Mouse (Mus musculus) CH12.LX (cell line): ENCODE results near the gene Pkn3. TPM values are rescaled to one million over a fixed set of nuclear protein-coding genes. Genes with fewer than 3 reads are reported as not detected.

Source experiments
- DNase-seq: peaks from one replicate; pipeline ENCODE4 v3.0.0-alpha.2; 2013; ENCODE audit errors: extremely low read depth
- H3K27ac ChIP-seq: 2 replicates; pipeline ENCODE4 v1.5.1; 2012; ENCODE audit warnings: low read depth, mild to moderate bottlenecking, control low read depth, moderate library complexity; ENCODE audit not compliant: insufficient read depth
- H3K27me3 ChIP-seq: replicated peaks from 2 replicates; pipeline ENCODE3; 2012; ENCODE audit warnings: inconsistent platforms
- H3K36me3 ChIP-seq, 2 experiments: replicated peaks in 1 of 2; 2 replicates each; pipeline versions ENCODE3 to v1.6.1; 2012; ENCODE audit warnings: inconsistent platforms in 1 of 2, low read length in 1 of 2, mild to moderate bottlenecking in 1 of 2, mixed read lengths in 1 of 2, moderate library complexity in 1 of 2; ENCODE audit not compliant: control insufficient read depth in 1 of 2, insufficient read depth in 1 of 2
- H3K4me1 ChIP-seq, 2 experiments: 2 replicates each; pipeline ENCODE4 v1.6.1; 2012; ENCODE audit warnings: inconsistent platforms in 1 of 2, moderate library complexity in 1 of 2; ENCODE audit not compliant: insufficient read depth in 2 of 2, control insufficient read depth in 1 of 2
- H3K4me2 ChIP-seq: 2 replicates; pipeline ENCODE4 v1.6.1; 2012; ENCODE audit warnings: low read depth, mild to moderate bottlenecking, control low read depth; ENCODE audit not compliant: poor library complexity, insufficient read depth, severe bottlenecking
- H3K4me3 ChIP-seq, 3 experiments: fragments of 150-350 bp in 1 of 3; sonication (generic) in 1 of 3; replicated peaks in 1 of 3; 2 replicates each; pipeline versions ENCODE3 to v1.5.1; 2011 to 2012; ENCODE audit warnings: low read depth in 2 of 3, low read length in 2 of 3, mild to moderate bottlenecking in 2 of 3, moderate library complexity in 2 of 3, control low read depth in 1 of 3, improper control_type of control experiment in 1 of 3, inconsistent platforms in 1 of 3, mixed read lengths in 1 of 3; ENCODE audit not compliant: poor library complexity in 1 of 3
- H3K79me2 ChIP-seq: replicated peaks from 2 replicates; pipeline ENCODE4 v1.6.1; 2012; ENCODE audit warnings: mild to moderate bottlenecking, moderate library complexity; ENCODE audit not compliant: control insufficient read depth, poor library complexity, insufficient read depth, severe bottlenecking; ENCODE audit errors: extremely low read depth
- H3K9ac ChIP-seq: 2 replicates; pipeline ENCODE4 v1.6.1; 2012; ENCODE audit warnings: low read depth, mild to moderate bottlenecking, control low read depth, moderate library complexity; ENCODE audit not compliant: insufficient read depth
- H3K9me3 ChIP-seq: replicated peaks from 2 replicates; pipeline ENCODE3; 2012; ENCODE audit warnings: low read length, inconsistent platforms, mixed read lengths
- CHD1 ChIP-seq: IDR thresholded peaks from 2 replicates; pipeline ENCODE4 v1.6.1; 2012; ENCODE audit warnings: low read depth, low read length, improper control_type of control experiment, inconsistent platforms
- CHD2 ChIP-seq: IDR thresholded peaks from 2 replicates; pipeline ENCODE4 v1.6.1; 2011; ENCODE audit warnings: low read length, improper control_type of control experiment
- ELF1 ChIP-seq: IDR thresholded peaks from 2 replicates; pipeline ENCODE4 v1.6.1; 2014; ENCODE audit warnings: low read depth, mild to moderate bottlenecking, inconsistent platforms, low read length, improper control_type of control experiment
- EP300 ChIP-seq: IDR thresholded peaks from 2 replicates; pipeline ENCODE4 v1.6.1; 2011; ENCODE audit warnings: low read length, improper control_type of control experiment
- ETS1 ChIP-seq: conservative IDR thresholded peaks from 2 replicates; pipeline ENCODE4 v1.6.1; 2012; ENCODE audit warnings: low read depth, mild to moderate bottlenecking, inconsistent platforms, low read length, improper control_type of control experiment, moderate library complexity
- IRF4 ChIP-seq: IDR thresholded peaks from 2 replicates; pipeline ENCODE4 v1.6.1; 2014; ENCODE audit warnings: low read depth, mild to moderate bottlenecking, inconsistent platforms, low read length, improper control_type of control experiment
- JUN ChIP-seq: IDR thresholded peaks from 2 replicates; pipeline ENCODE4 v1.6.1; 2011; ENCODE audit warnings: low read depth, mild to moderate bottlenecking, low read length, improper control_type of control experiment, moderate library complexity; ENCODE audit not compliant: insufficient read depth
- MAFK ChIP-seq: IDR thresholded peaks from 2 replicates; pipeline ENCODE4 v1.6.1; 2011; ENCODE audit warnings: low read length, improper control_type of control experiment; ENCODE audit not compliant: insufficient replicate concordance
- MXI1 ChIP-seq: IDR thresholded peaks from 2 replicates; pipeline ENCODE4 v1.6.1; 2011; ENCODE audit warnings: mild to moderate bottlenecking, low read depth, low read length, improper control_type of control experiment
- POLR2A ChIP-seq: IDR thresholded peaks from 2 replicates; pipeline ENCODE4 v1.6.1; 2011; ENCODE audit warnings: low read depth, mild to moderate bottlenecking, improper control_type of control experiment, low read length
- RAD21 ChIP-seq: IDR thresholded peaks from 2 replicates; pipeline ENCODE4 v1.6.1; 2011; ENCODE audit warnings: low read depth, mild to moderate bottlenecking, low read length, improper control_type of control experiment, moderate library complexity
- SIN3A ChIP-seq: IDR thresholded peaks from 2 replicates; pipeline ENCODE4 v1.6.1; 2012; ENCODE audit warnings: low read length, improper control_type of control experiment, inconsistent platforms
- SMC3 ChIP-seq: IDR thresholded peaks from 2 replicates; pipeline ENCODE4 v1.6.1; 2011; ENCODE audit warnings: low read depth, low read length, improper control_type of control experiment
- ZKSCAN1 ChIP-seq: IDR thresholded peaks from 2 replicates; pipeline ENCODE4 v1.6.1; 2012; ENCODE audit warnings: low read depth, inconsistent platforms, low read length, improper control_type of control experiment, borderline replicate concordance
- ZMIZ1 ChIP-seq: IDR thresholded peaks from 2 replicates; pipeline ENCODE4 v1.6.1; 2012; ENCODE audit warnings: low read depth, mild to moderate bottlenecking, inconsistent platforms, low read length, improper control_type of control experiment
- dilution Hi-C: fragments of 300-500 bp; cut with MboI; formaldehyde crosslinking; loops from 2 replicates; pipeline ENCODE4 v1.14.3; 2020; ENCODE audit warnings: low sequenced_read_pairs; ENCODE audit not compliant: extremely low pct_unique_long_range_greater_than_20kb, extremely low pct_ligation_motif_present
- in situ Hi-C: fragments of 300-500 bp; cut with MboI; formaldehyde crosslinking; loops from 3 replicates; pipeline ENCODE4 v1.14.3; 2019; ENCODE audit warnings: low sequenced_read_pairs, low pct_ligation_motif_present, low pct_unique_long_range_greater_than_20kb, mixed read lengths
- polyA plus RNA-seq: library from polyadenylated mRNA; unstranded; fragments of >175 nt; gene quantifications from 2 replicates; pipeline ENCODE4 v1.2.1, GENCODE M21; 2012; ENCODE audit warnings: low read depth; ENCODE audit not compliant: insufficient read length
- total RNA-seq, 2 experiments: library from RNA; depleted of rRNA; stranded (reverse); fragments of 300-350 nt in 1 of 2; fragments of >200 nt in 1 of 2; gene quantifications; 2 replicates each; pipeline ENCODE4 v1.2.3; 2012 to 2014

Pkn3 gene
- total and polyA plus RNA-seq, 3 experiments: 4.7 to 8.3 (median 6.7) TPM

- no peak for TF ChIP-seq ZMIZ1
- TF ChIP-seq RAD21: peak; percentile 62
- peak; percentile 36; the same call in 1 of the 2 replicates for TF ChIP-seq MXI1
- TF ChIP-seq MAFK: no peak
- no peak for TF ChIP-seq ETS1
- no peak for TF ChIP-seq EP300
Measured at GRCm38 (mm10) chr2:30042445-30042844, 35.0 kb upstream of the Pkn3 start (continued).

GRCm38 (mm10) chr2:30044550-30044949 is 32.9 kb upstream of the Pkn3 start:
- H3K9ac ChIP-seq: no peak overlapping the region
- no peaks in the 10 kb centered on the region for H3K79me2 ChIP-seq
- no peak overlapping the region for H3K27ac ChIP-seq
- DNase-seq: no peak
- no peaks in the 10 kb centered on the region for H3K9me3 ChIP-seq
- dilution Hi-C loops: no loop called here
- TF ChIP-seq ZKSCAN1: no peak
- H3K36me3 ChIP-seq: peaks cover 0 to 38% of the 10 kb centered on the region in 2 experiments
- peaks cover 3 to 23% of the 10 kb centered on the region in 2 experiments for H3K4me1 ChIP-seq
- in situ Hi-C loops: loop anchor here (5.0 to 10.0 kb wide), 2 partner anchors 33 to 120 kb away; partner anchors contain the start of gene Pkn3
- H3K4me2 ChIP-seq: no peak overlapping the region
- H3K27me3 ChIP-seq: no peaks in the 10 kb centered on the region
- no peak overlapping the region for H3K4me3 ChIP-seq

- dilution Hi-C loops: no loop called here
- DNase-seq: no peak
- Histone ChIP-seq H3K27me3 (no peaks in the 10 kb centered on the region), H3K9me3 (no peaks in the 10 kb centered on the region)
- TF ChIP-seq CHD1 (no peak), SMC3 (no peak), RAD21 (no peak), JUN (no peak), IRF4 (no peak), POLR2A (no peak), ELF1 (no peak), CHD2 (no peak), MXI1 (no peak), ETS1 (no peak), SIN3A (no peak)
- TF ChIP-seq, all 38 proteins: peak for 0
- peaks cover 0 to 24% of the 10 kb centered on the region in 2 experiments for H3K36me3 ChIP-seq
- no peak overlapping the region for H3K27ac ChIP-seq
- no peak overlapping the region for H3K9ac ChIP-seq
- H3K4me3 ChIP-seq: no peak overlapping the region
- H3K4me1 ChIP-seq: peaks cover 7 to 29% of the 10 kb centered on the region in 2 experiments
- in situ Hi-C loops: loop anchor here (10.0 kb wide), 1 partner anchor 118 kb away; no protein-coding TSS in a partner anchor
- H3K79me2 ChIP-seq: no peaks in the 10 kb centered on the region
- no peak overlapping the region for H3K4me2 ChIP-seq
Measured at GRCm38 (mm10) chr2:30047127-30047526, 30.4 kb upstream of the Pkn3 start.
